Mouse (Mus musculus): Measurements from ENCODE around the gene H2al1g. TPM values are rescaled to one million over a fixed set of nuclear protein-coding genes. Genes with fewer than 3 reads are reported as not detected.
"Not testable (repeated sequence)": the region's sequence is repeated elsewhere in the genome, so short reads cannot be mapped to it uniquely, and the experiment has no call there.

Gene H2al1g
- polyA plus RNA-seq (2012; rRNA removed): not detected in 2 replicates

DNA sequence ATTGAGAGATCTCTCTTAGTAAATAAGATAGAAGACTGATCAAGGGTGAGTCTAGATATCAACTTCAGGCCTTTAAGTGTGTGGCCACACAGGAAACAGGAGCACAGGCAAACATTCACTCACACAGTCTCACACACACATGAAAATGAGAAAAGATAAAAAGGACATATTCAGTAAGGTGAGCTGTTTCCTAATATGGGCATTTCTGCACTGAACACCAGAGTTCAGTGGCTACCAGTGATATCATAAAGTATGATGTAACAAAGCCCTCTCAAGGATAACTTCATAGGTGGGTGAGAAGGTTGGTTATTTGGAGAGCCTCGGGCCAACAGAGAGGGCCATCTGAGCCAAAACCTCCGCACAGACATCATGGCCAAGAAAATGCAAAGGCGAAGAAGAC lies at the start of gene H2al1g:
Gene H2al1g (plus strand): TSS at position 301 of the 400 bp plus-strand sequence.
- not testable (repeated sequence) for H3K27me3 ChIP-seq (ENCODE audit: control insufficient read depth, insufficient read depth, low read length); H3K27ac ChIP-seq (ENCODE audit: insufficient read depth, low read depth, low read length); H3K36me3 ChIP-seq (ENCODE audit: control insufficient read depth, insufficient read depth, low read length); H3K4me1 ChIP-seq (ENCODE audit: control insufficient read depth, insufficient read depth, insufficient read length, low read length); H3K4me3 ChIP-seq (ENCODE audit: low read depth, low read length)
- WGBS: no CpG with 5 or more reads among the region's 3 CpGs

DNA sequence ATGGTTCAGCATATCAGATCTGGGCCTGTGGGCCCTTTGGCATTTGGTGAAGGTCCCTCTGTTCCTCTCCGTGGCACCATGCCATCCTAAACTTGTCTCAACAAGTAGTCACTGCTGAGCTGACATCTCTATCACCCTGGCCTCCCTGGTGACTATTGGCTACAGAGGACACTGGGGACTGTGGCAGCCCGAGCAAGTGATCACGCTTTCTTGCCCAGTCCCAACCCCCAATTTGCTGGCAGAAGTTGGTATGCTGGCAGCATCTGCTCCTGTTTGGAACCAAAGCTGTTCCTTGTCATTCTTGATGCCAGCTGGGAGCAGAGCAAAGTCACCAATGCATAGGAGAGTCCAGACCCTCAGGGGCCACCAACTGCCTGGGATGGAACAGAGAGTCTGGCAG lies 49.0 kb upstream of the H2al1g start:
- no peak overlapping the region for H3K27ac ChIP-seq (ENCODE audit: insufficient read depth, low read depth, low read length)
- H3K27me3 ChIP-seq (ENCODE audit: control insufficient read depth, insufficient read depth, low read length): no peaks in the 10 kb centered on the region
- H3K4me1 ChIP-seq (ENCODE audit: control insufficient read depth, insufficient read depth, insufficient read length, low read length): no peaks in the 10 kb centered on the region
- TF ChIP-seq CTCF (IDR thresholded peaks at IDR 0.05; ENCODE audit: extremely low read depth, insufficient read length, insufficient replicate concordance, low read depth, low read length) (no peak), POLR2A (IDR thresholded peaks at IDR 0.05; ENCODE audit: low read depth, low read length) (no peak)
- H3K36me3 ChIP-seq (ENCODE audit: control insufficient read depth, insufficient read depth, low read length): no peaks in the 10 kb centered on the region
- WGBS: 83% methylated on average over 3 of the region's 3 CpGs
- H3K4me3 ChIP-seq (ENCODE audit: low read depth, low read length): no peak overlapping the region

DNA sequence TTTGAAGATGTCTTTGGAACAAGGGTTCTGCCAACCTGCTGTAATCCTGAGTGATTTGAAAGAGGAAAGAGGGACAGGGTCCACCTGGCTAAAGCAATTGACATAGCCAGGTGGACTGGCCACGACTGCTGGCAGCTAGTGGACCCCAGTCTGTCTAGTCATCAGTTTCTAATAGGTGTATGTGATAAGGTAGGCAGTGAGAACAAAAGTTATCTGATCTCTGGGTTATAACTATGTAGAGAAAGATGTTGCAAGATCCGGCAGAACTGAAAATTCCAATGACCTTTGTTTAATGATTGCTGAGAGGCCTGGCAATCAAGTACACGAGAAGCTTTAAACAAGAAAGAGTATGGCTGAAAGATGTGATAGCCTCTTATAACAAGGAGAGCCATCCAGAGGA lies 44.9 kb upstream of the H2al1g start:
- Histone ChIP-seq H3K27ac (ENCODE audit: insufficient read depth, low read depth, low read length) (no peak overlapping the region), H3K36me3 (ENCODE audit: control insufficient read depth, insufficient read depth, low read length) (no peaks in the 10 kb centered on the region), H3K27me3 (ENCODE audit: control insufficient read depth, insufficient read depth, low read length) (no peaks in the 10 kb centered on the region), H3K4me3 (ENCODE audit: low read depth, low read length) (no peak overlapping the region), H3K4me1 (ENCODE audit: control insufficient read depth, insufficient read depth, insufficient read length, low read length) (no peaks in the 10 kb centered on the region)
- TF ChIP-seq CTCF (IDR thresholded peaks at IDR 0.05; ENCODE audit: extremely low read depth, insufficient read length, insufficient replicate concordance, low read depth, low read length) (no peak), POLR2A (IDR thresholded peaks at IDR 0.05; ENCODE audit: low read depth, low read length) (no peak)
- WGBS: 35% methylated on average over 3 of the region's 3 CpGs

DNA sequence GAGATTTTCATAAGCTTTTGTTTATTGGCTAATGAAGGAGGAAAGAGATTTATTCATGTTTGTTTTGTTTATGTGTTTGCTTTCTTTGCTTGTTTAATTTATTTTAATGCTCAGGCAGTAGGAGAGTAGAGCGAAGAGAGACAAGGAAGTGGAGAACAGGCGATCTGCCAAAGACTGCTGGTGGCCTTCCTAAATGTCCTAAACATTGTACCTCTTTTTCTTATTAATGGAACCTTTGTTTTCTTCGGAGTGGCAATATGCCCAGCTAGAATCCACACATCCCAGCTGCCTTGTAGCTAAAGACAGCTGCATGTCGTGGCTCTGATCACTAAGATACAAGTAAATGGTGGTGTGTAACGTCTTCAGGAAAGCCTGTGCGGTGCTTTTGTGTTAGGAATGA lies 41.0 kb upstream of the H2al1g start:
- H3K27ac ChIP-seq (ENCODE audit: insufficient read depth, low read depth, low read length): no peak overlapping the region
- WGBS: 33% methylated on average over 6 of the region's 6 CpGs
- H3K27me3 ChIP-seq (ENCODE audit: control insufficient read depth, insufficient read depth, low read length): no peaks in the 10 kb centered on the region
- no peaks in the 10 kb centered on the region for H3K36me3 ChIP-seq (ENCODE audit: control insufficient read depth, insufficient read depth, low read length)
- TF ChIP-seq POLR2A (IDR thresholded peaks at IDR 0.05; ENCODE audit: low read depth, low read length): no peak
- no peak for TF ChIP-seq CTCF (IDR thresholded peaks at IDR 0.05; ENCODE audit: extremely low read depth, insufficient read length, insufficient replicate concordance, low read depth, low read length)
- H3K4me3 ChIP-seq (ENCODE audit: low read depth, low read length): no peak overlapping the region
- H3K4me1 ChIP-seq (ENCODE audit: control insufficient read depth, insufficient read depth, insufficient read length, low read length): no peaks in the 10 kb centered on the region; the same call in 1 of the 2 replicates

DNA sequence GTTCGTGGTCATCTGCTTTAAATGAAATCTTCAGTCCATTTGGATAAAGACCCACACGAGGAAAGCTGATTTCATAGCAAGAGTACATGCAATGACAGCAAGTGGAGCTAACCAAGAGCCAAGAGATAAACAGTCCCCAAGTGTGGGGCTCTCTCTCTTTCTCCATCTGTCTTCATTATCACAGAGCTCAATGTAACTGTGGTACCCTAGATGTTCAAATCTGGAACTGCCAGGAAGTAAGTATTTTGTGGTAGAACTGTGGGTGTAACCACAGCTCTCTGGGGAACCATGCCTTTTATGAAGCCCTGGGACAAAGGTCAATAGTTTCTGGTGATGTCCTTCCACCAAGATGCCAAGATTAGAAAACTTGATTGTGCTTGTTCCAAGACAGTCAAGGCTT lies 37.3 kb upstream of the H2al1g start:
- no peak for TF ChIP-seq CTCF (IDR thresholded peaks at IDR 0.05; ENCODE audit: extremely low read depth, insufficient read length, insufficient replicate concordance, low read depth, low read length)
- TF ChIP-seq POLR2A (IDR thresholded peaks at IDR 0.05; ENCODE audit: low read depth, low read length): no peak
- Histone ChIP-seq H3K27me3 (ENCODE audit: control insufficient read depth, insufficient read depth, low read length) (no peaks in the 10 kb centered on the region), H3K36me3 (ENCODE audit: control insufficient read depth, insufficient read depth, low read length) (no peaks in the 10 kb centered on the region), H3K27ac (ENCODE audit: insufficient read depth, low read depth, low read length) (no peak overlapping the region), H3K4me3 (ENCODE audit: low read depth, low read length) (no peak overlapping the region), H3K4me1 (ENCODE audit: control insufficient read depth, insufficient read depth, insufficient read length, low read length) (no peaks in the 10 kb centered on the region; the same call in 1 of the 2 replicates)
- 68% methylated on average over 2 of the region's 2 CpGs for WGBS

DNA sequence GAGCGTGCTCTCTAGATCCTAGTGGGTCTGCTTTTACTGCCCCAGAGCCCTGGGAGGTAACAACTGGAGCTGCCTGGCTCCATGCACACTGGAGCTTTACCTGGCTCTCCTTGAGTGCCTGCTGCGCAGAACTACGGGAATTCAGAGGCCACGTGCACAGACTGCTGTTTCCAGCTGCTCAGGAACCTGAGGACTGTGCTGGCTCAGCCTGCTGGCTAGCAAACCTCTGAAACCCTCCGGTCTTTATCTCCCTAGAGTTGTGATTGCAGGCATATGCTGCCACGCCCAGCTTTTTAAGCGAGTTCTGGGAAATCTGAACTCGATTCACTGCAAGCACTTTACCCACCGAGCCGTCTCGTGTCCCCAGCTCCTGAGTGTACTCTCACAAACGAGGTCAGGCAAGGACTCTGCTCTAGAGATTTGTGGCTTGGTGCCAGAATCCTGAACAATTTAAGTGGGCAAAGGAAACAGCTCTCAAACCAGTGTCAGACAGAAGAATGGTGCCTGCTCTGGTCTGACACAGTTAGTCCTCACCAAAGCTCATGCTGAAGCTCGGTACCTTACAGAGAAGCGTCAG lies 29.7 kb upstream of the H2al1g start:
- no peak overlapping the region for H3K4me3 ChIP-seq (ENCODE audit: low read depth, low read length)
- no peaks in the 10 kb centered on the region for H3K4me1 ChIP-seq (ENCODE audit: control insufficient read depth, insufficient read depth, insufficient read length, low read length)
- H3K27me3 ChIP-seq (ENCODE audit: control insufficient read depth, insufficient read depth, low read length): no peaks in the 10 kb centered on the region
- H3K27ac ChIP-seq (ENCODE audit: insufficient read depth, low read depth, low read length): no peak overlapping the region
- H3K36me3 ChIP-seq (ENCODE audit: control insufficient read depth, insufficient read depth, low read length): no peaks in the 10 kb centered on the region
- TF ChIP-seq CTCF (IDR thresholded peaks at IDR 0.05; ENCODE audit: extremely low read depth, insufficient read length, insufficient replicate concordance, low read depth, low read length) (no peak), POLR2A (IDR thresholded peaks at IDR 0.05; ENCODE audit: low read depth, low read length) (no peak)
- 32% methylated on average over 14 of the region's 14 CpGs for WGBS

DNA sequence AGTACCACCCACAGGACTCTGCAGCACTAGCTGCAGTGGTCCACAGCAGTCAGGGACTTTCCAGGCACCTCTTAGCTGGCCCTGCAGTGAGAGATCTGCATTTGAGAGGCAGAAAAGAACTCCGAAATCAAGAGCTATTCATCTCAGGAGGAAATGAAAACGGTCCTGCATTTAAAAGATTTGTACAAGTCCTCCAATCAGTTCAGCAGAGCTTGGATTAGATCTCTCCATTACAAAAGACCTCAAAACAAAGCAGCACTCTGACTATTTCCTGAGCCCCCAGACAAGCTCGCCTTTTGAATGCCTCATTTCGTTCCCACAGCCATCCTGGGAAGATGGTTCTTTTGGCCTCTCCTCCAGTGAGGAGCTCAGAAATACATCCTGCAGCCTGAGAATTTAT lies 28.8 kb upstream of the H2al1g start:
- Histone ChIP-seq H3K4me3 (ENCODE audit: low read depth, low read length) (no peak overlapping the region), H3K27me3 (ENCODE audit: control insufficient read depth, insufficient read depth, low read length) (no peaks in the 10 kb centered on the region), H3K36me3 (ENCODE audit: control insufficient read depth, insufficient read depth, low read length) (no peaks in the 10 kb centered on the region), H3K4me1 (ENCODE audit: control insufficient read depth, insufficient read depth, insufficient read length, low read length) (no peaks in the 10 kb centered on the region), H3K27ac (ENCODE audit: insufficient read depth, low read depth, low read length) (no peak overlapping the region)
- no peak for TF ChIP-seq CTCF (IDR thresholded peaks at IDR 0.05; ENCODE audit: extremely low read depth, insufficient read length, insufficient replicate concordance, low read depth, low read length)
- TF ChIP-seq POLR2A (IDR thresholded peaks at IDR 0.05; ENCODE audit: low read depth, low read length): no peak
- 78% methylated on average over 4 of the region's 4 CpGs for WGBS

DNA sequence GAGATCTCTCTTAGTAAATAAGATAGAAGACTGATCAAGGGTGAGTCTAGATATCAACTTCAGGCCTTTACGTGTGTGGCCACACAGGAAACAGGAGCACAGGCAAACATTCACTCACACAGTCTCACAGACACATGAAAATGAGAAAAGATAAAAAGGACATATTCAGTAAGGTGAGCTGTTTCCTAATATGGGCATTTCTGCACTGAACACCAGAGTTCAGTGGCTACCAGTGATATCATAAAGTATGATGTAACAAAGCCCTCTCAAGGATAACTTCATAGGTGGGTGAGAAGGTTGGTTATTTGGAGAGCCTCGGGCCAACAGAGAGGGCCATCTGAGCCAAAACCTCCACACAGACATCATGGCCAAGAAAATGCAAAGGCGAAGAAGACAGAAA lies 19.1 kb upstream of the H2al1g start, which contains the start of gene H2al1a:
Gene H2al1a (plus strand): TSS at position 301 of the 400 bp plus-strand sequence.
- not testable (repeated sequence) for H3K27me3 ChIP-seq (ENCODE audit: control insufficient read depth, insufficient read depth, low read length); H3K36me3 ChIP-seq (ENCODE audit: control insufficient read depth, insufficient read depth, low read length); H3K4me1 ChIP-seq (ENCODE audit: control insufficient read depth, insufficient read depth, insufficient read length, low read length); H3K4me3 ChIP-seq (ENCODE audit: low read depth, low read length); H3K27ac ChIP-seq (ENCODE audit: insufficient read depth, low read depth, low read length)
- no CpG with 5 or more reads among the region's 3 CpGs for WGBS

DNA sequence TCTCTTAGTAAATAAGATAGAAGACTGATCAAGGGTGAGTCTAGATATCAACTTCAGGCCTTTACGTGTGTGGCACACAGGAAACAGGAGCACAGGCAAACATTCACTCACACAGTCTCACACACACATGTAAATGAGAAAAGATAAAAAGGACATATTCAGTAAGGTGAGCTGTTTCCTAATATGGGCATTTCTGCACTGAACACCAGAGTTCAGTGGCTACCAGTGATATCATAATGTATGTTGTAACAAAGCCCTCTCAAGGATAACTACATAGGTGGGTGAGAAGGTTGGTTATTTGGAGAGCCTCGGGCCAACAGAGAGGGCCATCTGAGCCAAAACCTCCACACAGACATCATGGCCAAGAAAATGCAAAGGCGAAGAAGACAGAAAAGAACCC lies 15.9 kb upstream of the H2al1g start, which contains the start of gene H2al1b:
Gene H2al1b (plus strand): TSS at position 301 of the 400 bp plus-strand sequence.
- not testable (repeated sequence) for H3K27ac ChIP-seq (ENCODE audit: insufficient read depth, low read depth, low read length); H3K4me1 ChIP-seq (ENCODE audit: control insufficient read depth, insufficient read depth, insufficient read length, low read length); H3K4me3 ChIP-seq (ENCODE audit: low read depth, low read length); H3K36me3 ChIP-seq (ENCODE audit: control insufficient read depth, insufficient read depth, low read length); H3K27me3 ChIP-seq (ENCODE audit: control insufficient read depth, insufficient read depth, low read length)
- WGBS: 86% methylated on average over 1 of the region's 3 CpGs

DNA sequence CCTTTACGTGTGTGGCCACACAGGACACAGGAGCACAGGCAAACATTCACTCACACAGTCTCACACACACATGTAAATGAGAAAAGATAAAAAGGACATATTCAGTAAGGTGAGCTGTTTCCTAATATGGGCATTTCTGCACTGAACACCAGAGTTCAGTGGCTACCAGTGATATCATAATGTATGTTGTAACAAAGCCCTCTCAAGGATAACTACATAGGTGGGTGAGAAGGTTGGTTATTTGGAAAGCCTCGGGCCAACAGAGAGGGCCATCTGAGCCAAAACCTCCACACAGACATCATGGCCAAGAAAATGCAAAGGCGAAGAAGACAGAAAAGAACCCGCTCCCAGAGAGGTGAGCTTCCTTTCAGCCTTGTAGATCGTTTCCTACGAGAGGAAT lies 12.7 kb upstream of the H2al1g start, which contains the start of gene H2al1c:
Gene H2al1c (plus strand): TSS at position 301 of the 400 bp plus-strand sequence.
- H3K4me3 ChIP-seq (ENCODE audit: low read depth, low read length); H3K27me3 ChIP-seq (ENCODE audit: control insufficient read depth, insufficient read depth, low read length); H3K4me1 ChIP-seq (ENCODE audit: control insufficient read depth, insufficient read depth, insufficient read length, low read length); H3K27ac ChIP-seq (ENCODE audit: insufficient read depth, low read depth, low read length); H3K36me3 ChIP-seq (ENCODE audit: control insufficient read depth, insufficient read depth, low read length): not testable (repeated sequence)
- 87% methylated on average over 3 of the region's 6 CpGs for WGBS

DNA sequence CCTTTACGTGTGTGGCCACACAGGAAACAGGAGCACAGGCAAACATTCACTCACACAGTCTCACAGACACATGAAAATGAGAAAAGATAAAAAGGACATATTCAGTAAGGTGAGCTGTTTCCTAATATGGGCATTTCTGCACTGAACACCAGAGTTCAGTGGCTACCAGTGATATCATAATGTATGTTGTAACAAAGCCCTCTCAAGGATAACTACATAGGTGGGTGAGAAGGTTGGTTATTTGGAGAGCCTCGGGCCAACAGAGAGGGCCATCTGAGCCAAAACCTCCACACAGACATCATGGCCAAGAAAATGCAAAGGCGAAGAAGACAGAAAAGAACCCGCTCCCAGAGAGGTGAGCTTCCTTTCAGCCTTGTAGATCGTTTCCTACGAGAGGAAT lies 9.5 kb upstream of the H2al1g start, which contains the start of gene H2al1d:
Gene H2al1d (plus strand): TSS at position 301 of the 400 bp plus-strand sequence.
- not testable (repeated sequence) for H3K36me3 ChIP-seq (ENCODE audit: control insufficient read depth, insufficient read depth, low read length); H3K4me1 ChIP-seq (ENCODE audit: control insufficient read depth, insufficient read depth, insufficient read length, low read length); H3K27me3 ChIP-seq (ENCODE audit: control insufficient read depth, insufficient read depth, low read length); H3K27ac ChIP-seq (ENCODE audit: insufficient read depth, low read depth, low read length); H3K4me3 ChIP-seq (ENCODE audit: low read depth, low read length)
- no CpG with 5 or more reads among the region's 6 CpGs for WGBS

All from small intestine, adult 2 months (tissue).